Mouse (Mus musculus): Measurements from ENCODE around the gene Vwa8. TPM values are rescaled to one million over a fixed set of nuclear protein-coding genes. Genes with fewer than 3 reads are reported as not detected.

Vwa8 gene
- polyA plus RNA-seq, 1 experiment from 2014 or later = 11.7 TPM

- H3K4me1 ChIP-seq (replicated peaks; ENCODE audit: control insufficient read depth, insufficient read depth) = no peaks in the 10 kb centered on the region
- H3K36me3 ChIP-seq (ENCODE audit: control insufficient read depth, insufficient read depth, low read length) = no peaks in the 10 kb centered on the region
- WGBS = 88% methylated on average over 8 of the region's 8 CpGs
- H3K27me3 ChIP-seq (ENCODE audit: control insufficient read depth, insufficient read depth, low read length) = no peaks in the 10 kb centered on the region
- no peaks in the 10 kb centered on the region for H3K9me3 ChIP-seq (ENCODE audit: control insufficient read depth, low read length)
- no peak overlapping the region for H3K9ac ChIP-seq (ENCODE audit: low read length)
- ATAC-seq (ENCODE audit: low FRiP score, low TSS enrichment) (no peak), DNase-seq (ENCODE audit: low spot score) (no peak)
- H3K4me2 ChIP-seq (replicated peaks; ENCODE audit: low read depth) = no peak overlapping the region
- TF ChIP-seq EP300 (optimal IDR thresholded peaks at IDR 0.05) (no peak), CTCF (IDR thresholded peaks at IDR 0.05; ENCODE audit: low read depth) (no peak)
- no peak overlapping the region for H3K27ac ChIP-seq (replicated peaks)
- H3K4me3 ChIP-seq (ENCODE audit: low read depth, low read length) = no peak overlapping the region
These were observed 310.6 kb downstream of the Vwa8 start for GRCm38 (mm10) chr14:79159451-79159850.

GRCm38 (mm10) chr14:79160486-79160885 is 311.6 kb downstream of the Vwa8 start:
- H3K4me3 ChIP-seq (ENCODE audit: low read depth, low read length) = no peak overlapping the region
- no peaks in the 10 kb centered on the region for H3K9me3 ChIP-seq (ENCODE audit: control insufficient read depth, low read length)
- no peak overlapping the region for H3K27ac ChIP-seq (replicated peaks)
- DNase-seq (ENCODE audit: low spot score) (no peak), ATAC-seq (ENCODE audit: low FRiP score, low TSS enrichment) (no peak)
- H3K27me3 ChIP-seq (ENCODE audit: control insufficient read depth, insufficient read depth, low read length) = no peaks in the 10 kb centered on the region
- no peaks in the 10 kb centered on the region for H3K36me3 ChIP-seq (ENCODE audit: control insufficient read depth, insufficient read depth, low read length)
- no peak overlapping the region for H3K9ac ChIP-seq (ENCODE audit: low read length)
- H3K4me2 ChIP-seq (replicated peaks; ENCODE audit: low read depth) = no peak overlapping the region
- TF ChIP-seq EP300 (optimal IDR thresholded peaks at IDR 0.05) (no peak), CTCF (IDR thresholded peaks at IDR 0.05; ENCODE audit: low read depth) (no peak)
- no peaks in the 10 kb centered on the region for H3K4me1 ChIP-seq (replicated peaks; ENCODE audit: control insufficient read depth, insufficient read depth)
- WGBS = 59% methylated on average over 10 of the region's 10 CpGs

GRCm38 (mm10) chr14:79160966-79161365 is 312.1 kb downstream of the Vwa8 start:
- no peaks in the 10 kb centered on the region for H3K9me3 ChIP-seq (ENCODE audit: control insufficient read depth, low read length)

GRCm38 (mm10) chr14:79161741-79162140 is 312.9 kb downstream of the Vwa8 start:
- Histone ChIP-seq H3K9me3 (ENCODE audit: control insufficient read depth, low read length) (no peaks in the 10 kb centered on the region), H3K27me3 (ENCODE audit: control insufficient read depth, insufficient read depth, low read length) (no peaks in the 10 kb centered on the region), H3K4me1 (replicated peaks; ENCODE audit: control insufficient read depth, insufficient read depth) (no peaks in the 10 kb centered on the region), H3K27ac (replicated peaks) (no peak overlapping the region), H3K4me2 (replicated peaks; ENCODE audit: low read depth) (no peak overlapping the region), H3K4me3 (ENCODE audit: low read depth, low read length) (no peak overlapping the region), H3K36me3 (ENCODE audit: control insufficient read depth, insufficient read depth, low read length) (no peaks in the 10 kb centered on the region), H3K9ac (ENCODE audit: low read length) (no peak overlapping the region)
- WGBS = 75% methylated on average over 9 of the region's 9 CpGs
- no peak for DNase-seq (ENCODE audit: low spot score)
- no peak for ATAC-seq (ENCODE audit: low FRiP score, low TSS enrichment)
- no peak for TF ChIP-seq EP300 (optimal IDR thresholded peaks at IDR 0.05)
- TF ChIP-seq CTCF (IDR thresholded peaks at IDR 0.05; ENCODE audit: low read depth) = no peak

More at GRCm38 (mm10) chr14:79160966-79161365, 312.1 kb downstream of the Vwa8 start:
- no peak for DNase-seq (ENCODE audit: low spot score)
- Histone ChIP-seq H3K4me1 (replicated peaks; ENCODE audit: control insufficient read depth, insufficient read depth) (no peaks in the 10 kb centered on the region), H3K4me3 (ENCODE audit: low read depth, low read length) (no peak overlapping the region), H3K36me3 (ENCODE audit: control insufficient read depth, insufficient read depth, low read length) (no peaks in the 10 kb centered on the region), H3K9ac (ENCODE audit: low read length) (no peak overlapping the region), H3K4me2 (replicated peaks; ENCODE audit: low read depth) (no peak overlapping the region), H3K27me3 (ENCODE audit: control insufficient read depth, insufficient read depth, low read length) (no peaks in the 10 kb centered on the region), H3K27ac (replicated peaks) (no peak overlapping the region)
- ATAC-seq (ENCODE audit: low FRiP score, low TSS enrichment) = no peak
- TF ChIP-seq CTCF (IDR thresholded peaks at IDR 0.05; ENCODE audit: low read depth) (no peak), EP300 (optimal IDR thresholded peaks at IDR 0.05) (no peak)
- WGBS = 77% methylated on average over 7 of the region's 7 CpGs

- ATAC-seq (ENCODE audit: low FRiP score, low TSS enrichment) = no peak
- Histone ChIP-seq H3K9me3 (ENCODE audit: control insufficient read depth, low read length) (no peaks in the 10 kb centered on the region), H3K4me3 (ENCODE audit: low read depth, low read length) (no peak overlapping the region), H3K27me3 (ENCODE audit: control insufficient read depth, insufficient read depth, low read length) (no peaks in the 10 kb centered on the region), H3K27ac (replicated peaks) (no peak overlapping the region), H3K36me3 (ENCODE audit: control insufficient read depth, insufficient read depth, low read length) (no peaks in the 10 kb centered on the region), H3K9ac (ENCODE audit: low read length) (no peak overlapping the region), H3K4me1 (replicated peaks; ENCODE audit: control insufficient read depth, insufficient read depth) (no peaks in the 10 kb centered on the region), H3K4me2 (replicated peaks; ENCODE audit: low read depth) (no peak overlapping the region)
- no peak for DNase-seq (ENCODE audit: low spot score)
- 45% methylated on average over 9 of the region's 9 CpGs for WGBS
- TF ChIP-seq EP300 (optimal IDR thresholded peaks at IDR 0.05) = no peak
- no peak for TF ChIP-seq CTCF (IDR thresholded peaks at IDR 0.05; ENCODE audit: low read depth)
These were observed 313.8 kb downstream of the Vwa8 start for GRCm38 (mm10) chr14:79162678-79163077.

- WGBS = 86% methylated on average over 4 of the region's 4 CpGs
These were observed 315.5 kb downstream of the Vwa8 start for GRCm38 (mm10) chr14:79164334-79164733.

More at GRCm38 (mm10) chr14:79164334-79164733, 315.5 kb downstream of the Vwa8 start:
- ATAC-seq (ENCODE audit: low FRiP score, low TSS enrichment) (no peak), DNase-seq (ENCODE audit: low spot score) (no peak)
- no peak overlapping the region for H3K27ac ChIP-seq (replicated peaks)
- H3K9ac ChIP-seq (ENCODE audit: low read length) = no peak overlapping the region
- no peak for TF ChIP-seq EP300 (optimal IDR thresholded peaks at IDR 0.05)
- TF ChIP-seq CTCF (IDR thresholded peaks at IDR 0.05; ENCODE audit: low read depth) = no peak
- no peak overlapping the region for H3K4me3 ChIP-seq (ENCODE audit: low read depth, low read length)
- H3K9me3 ChIP-seq (ENCODE audit: control insufficient read depth, low read length) = no peaks in the 10 kb centered on the region
- H3K36me3 ChIP-seq (ENCODE audit: control insufficient read depth, insufficient read depth, low read length) = no peaks in the 10 kb centered on the region
- no peaks in the 10 kb centered on the region for H3K4me1 ChIP-seq (replicated peaks; ENCODE audit: control insufficient read depth, insufficient read depth)
- no peak overlapping the region for H3K4me2 ChIP-seq (replicated peaks; ENCODE audit: low read depth)
- no peaks in the 10 kb centered on the region for H3K27me3 ChIP-seq (ENCODE audit: control insufficient read depth, insufficient read depth, low read length)

Measured in stomach, postnatal 0 days (tissue).